Comparison of ENCODE assay signal across 15 mouse cellular contexts in genomic region chr15:37020581-37021245, GRCm38 (mm10). TPM values are rescaled to one million over a fixed set of nuclear protein-coding genes. Genes with fewer than 3 reads are reported as not detected.
DNase-seq lines count a peak whose midpoint lies in the region; ATAC-seq and TF ChIP-seq lines count a peak whose summit lies in the region.
"Had no signal": no experiment of that assay in that cellular context is flagged by ENCODE, and none has a peak within 500 bp of the region (broad histone marks: within the 10 kb centered on the region; RNA-seq: fewer than 3 reads in every experiment).

No protein-coding gene starts in this region.

- no peaks in the 10 kb centered on the region for H3K4me1 ChIP-seq in hindbrain, postnatal 0 days (ENCODE audit: insufficient read depth, low read length)
- H3K4me1 ChIP-seq in hindbrain, embryonic 10.5 days (replicated peaks) = no peaks in the 10 kb centered on the region
- H3K4me1 ChIP-seq: embryonic facial prominence, embryonic 10.5 days; forebrain, embryonic 13.5 days had no signal

- TF ChIP-seq CTCF in hindbrain, postnatal 0 days (IDR thresholded peaks at IDR 0.05; ENCODE audit: low read depth) = peak; percentile 59

- no peak for DNase-seq in hindbrain, postnatal 0 days (ENCODE audit: low spot score)
- DNase-seq in hindbrain, embryonic 10.5 days (ENCODE audit: low spot score) = no peak
- peak; percentile 14 for DNase-seq in 3T3-L1 (ENCODE audit: low read depth, low spot score)
- DNase-seq in cerebellum, adult 9-11 months = peak; percentile 44
- no peak for DNase-seq in ovary, postnatal 10 days (ENCODE audit: low spot score)
- DNase-seq in gastrocnemius, postnatal 14 days = no peak
- DNase-seq: adrenal gland, postnatal 14 days; layer of hippocampus, adult 9-11 months; right cerebral cortex, postnatal 14 days had no signal

- ATAC-seq in hindbrain, postnatal 0 days = no peak
- peak; percentile 83 for ATAC-seq in CD4-positive, CD25-positive, alpha-beta regulatory T cell, adult 4 months
- no peak; the same call in 1 of the 2 replicates for ATAC-seq in megakaryocyte progenitor cell, adult 5-6 weeks (replicated peaks; ENCODE audit: poor library complexity)
- ATAC-seq: forebrain, embryonic 13.5 days; intestine, embryonic 16.5 days had no signal

- no peaks in the 10 kb centered on the region for H3K9me3 ChIP-seq in hindbrain, postnatal 0 days (ENCODE audit: low read length)
- no peaks in the 10 kb centered on the region for H3K9me3 ChIP-seq in hindbrain, embryonic 10.5 days
- H3K9me3 ChIP-seq: embryonic facial prominence, embryonic 10.5 days; forebrain, embryonic 13.5 days had no signal

- H3K4me2 ChIP-seq in hindbrain, postnatal 0 days (ENCODE audit: low read depth, low read length) = no peak overlapping the region
- H3K4me2 ChIP-seq: forebrain, embryonic 13.5 days; heart, embryonic 11.5 days had no signal

- H3K36me3 ChIP-seq in hindbrain, postnatal 0 days (ENCODE audit: insufficient read depth, low read length) = no peaks in the 10 kb centered on the region
- H3K36me3 ChIP-seq in hindbrain, embryonic 10.5 days = no peaks in the 10 kb centered on the region
- H3K36me3 ChIP-seq: embryonic facial prominence, embryonic 10.5 days had no signal

- H3K27ac ChIP-seq in hindbrain, postnatal 0 days = no peak overlapping the region
- no peak overlapping the region for H3K27ac ChIP-seq in hindbrain, embryonic 10.5 days
- H3K27ac ChIP-seq: embryonic facial prominence, embryonic 10.5 days; forebrain, embryonic 13.5 days had no signal

- no peak overlapping the region for H3K4me3 ChIP-seq in hindbrain, postnatal 0 days (ENCODE audit: low read length)
- H3K4me3 ChIP-seq in hindbrain, embryonic 10.5 days = no peak overlapping the region
- H3K4me3 ChIP-seq: embryonic facial prominence, embryonic 10.5 days; forebrain, embryonic 13.5 days had no signal

- intact Hi-C loops in gastrocnemius, postnatal 14 days (cut with DNase I; ENCODE audit: low total_unique reads) = no loop called here

- no peak overlapping the region for H3K9ac ChIP-seq in hindbrain, postnatal 0 days (replicated peaks; ENCODE audit: low read length)
- H3K9ac ChIP-seq: forebrain, embryonic 13.5 days had no signal

- H3K27me3 ChIP-seq in hindbrain, postnatal 0 days (ENCODE audit: insufficient read depth, low read length) = no peaks in the 10 kb centered on the region
- H3K27me3 ChIP-seq in hindbrain, embryonic 10.5 days (ENCODE audit: insufficient read depth, poor library complexity, severe bottlenecking) = no peaks in the 10 kb centered on the region
- H3K27me3 ChIP-seq: forebrain, embryonic 13.5 days had no signal

RNA-seq across cellular contexts. Expression of gene Zfp706, which starts 13.1 kb away (rescaled TPM):
- 57.2 and 61.8 TPM in 2 replicates for total RNA-seq in hindbrain, postnatal 0 days (2014; rRNA removed)
- 463 and 467 TPM in 2 replicates for polyA plus RNA-seq in hindbrain, postnatal 0 days (2015; fragmentation: Nextera tagmentation; extraction: Ambion mirVana)
- polyA plus RNA-seq in hindbrain, embryonic 10.5 days (2016; fragmentation: Nextera tagmentation; extraction: Ambion mirVana) = 459 and 460 TPM in 2 replicates
- polyA plus RNA-seq in CD4-positive, CD25-positive, alpha-beta regulatory T cell, adult 4 months (2017; shearing (Covaris generic)) = 100 to 1,000 TPM; 420 to 436 TPM
- total RNA-seq in gastrocnemius, postnatal 14 days (2021) = 100 to 1,000 TPM; 134 to 157 TPM
- 403 and 471 TPM in 2 replicates for total RNA-seq in megakaryocyte progenitor cell, adult 5-6 weeks (2015)
- total RNA-seq in megakaryocyte progenitor cell, adult 5-6 weeks (2017) = 93.6 and 95.9 TPM in 2 replicates

Comparison
In these comparisons a context has a peak if more than half of its experiments do, and no peak if none do; other contexts are left out.
1. DNase-seq: peak in 3T3-L1 (single experiment) and cerebellum, adult 9-11 months (single experiment); none in hindbrain, postnatal 0 days (single experiment), hindbrain, embryonic 10.5 days (single experiment), ovary, postnatal 10 days (single experiment) and gastrocnemius, postnatal 14 days (single experiment).